Mouse (Mus musculus): ENCODE measurements at regions not wholly inside any gene's neighbourhood (a gene's known extent, or its start where the extent isn't known, plus 50 kb on each side); places are given as distances from the start of the nearest gene placed in this dataset.
"Not testable (repeated sequence)": the region's sequence is repeated elsewhere in the genome, so short reads cannot be mapped to it uniquely, and the experiment has no call there.

DNA sequence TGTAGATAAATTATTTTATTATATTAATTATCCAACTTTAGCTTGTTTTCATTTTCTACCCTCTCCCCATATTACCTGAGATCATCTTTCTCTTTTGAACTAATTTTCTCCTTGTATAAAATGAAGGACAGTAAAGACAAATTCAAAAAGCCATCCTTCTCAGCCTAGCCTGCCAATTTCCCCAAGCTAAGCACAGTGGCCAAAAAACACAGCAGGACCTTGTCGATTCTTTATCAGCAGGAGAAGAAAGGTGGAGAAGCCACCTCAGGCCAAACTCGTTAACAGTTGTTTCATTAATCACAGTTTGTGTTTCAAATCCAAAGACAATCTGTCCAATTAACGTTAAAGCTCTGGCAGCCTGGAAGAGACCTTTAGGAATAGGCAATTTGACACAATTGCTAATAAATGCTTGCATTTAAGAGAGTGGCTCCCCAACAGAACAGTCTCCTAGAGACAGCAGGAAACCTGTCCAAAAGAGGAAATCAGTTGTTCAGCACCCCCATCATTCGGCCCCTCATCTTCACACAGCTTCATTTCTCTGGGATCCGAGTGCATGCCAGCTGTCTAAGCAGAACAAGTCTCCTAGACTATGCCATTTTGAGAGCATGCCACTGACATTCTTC is 135.7 kb upstream of the Tlr4 start:
- Histone ChIP-seq H3K4me3 (no peak overlapping the region), H3K36me3 (no peaks in the 10 kb centered on the region), H3K4me1 (no peaks in the 10 kb centered on the region), H3K9me3 (replicated peaks) (no peaks in the 10 kb centered on the region), H3K27me3 (ENCODE audit: low read depth, poor library complexity, severe bottlenecking) (no peaks in the 10 kb centered on the region), H3K27ac (no peak overlapping the region)
- no peak for DNase-seq (ENCODE audit: low spot score)
- WGBS = 61% methylated on average over 5 of the region's 5 CpGs

GRCm38 (mm10) chr4:66693982-66694578 is 133.3 kb upstream of the Tlr4 start:
- Histone ChIP-seq H3K9me3 (replicated peaks) (no peaks in the 10 kb centered on the region), H3K27ac (no peak overlapping the region), H3K4me1 (no peaks in the 10 kb centered on the region), H3K36me3 (no peaks in the 10 kb centered on the region), H3K27me3 (ENCODE audit: low read depth, poor library complexity, severe bottlenecking) (no peaks in the 10 kb centered on the region), H3K4me3 (no peak overlapping the region)
- DNase-seq (ENCODE audit: low spot score) = no peak
- WGBS = 68% methylated on average over 4 of the region's 4 CpGs

GRCm38 (mm10) chr4:66715821-66716760 is 111.3 kb upstream of the Tlr4 start:
- DNase-seq (ENCODE audit: low spot score) = no peak
- no peaks in the 10 kb centered on the region for H3K27me3 ChIP-seq (ENCODE audit: low read depth, poor library complexity, severe bottlenecking)
- WGBS = 87% methylated on average over 6 of the region's 6 CpGs

DNA sequence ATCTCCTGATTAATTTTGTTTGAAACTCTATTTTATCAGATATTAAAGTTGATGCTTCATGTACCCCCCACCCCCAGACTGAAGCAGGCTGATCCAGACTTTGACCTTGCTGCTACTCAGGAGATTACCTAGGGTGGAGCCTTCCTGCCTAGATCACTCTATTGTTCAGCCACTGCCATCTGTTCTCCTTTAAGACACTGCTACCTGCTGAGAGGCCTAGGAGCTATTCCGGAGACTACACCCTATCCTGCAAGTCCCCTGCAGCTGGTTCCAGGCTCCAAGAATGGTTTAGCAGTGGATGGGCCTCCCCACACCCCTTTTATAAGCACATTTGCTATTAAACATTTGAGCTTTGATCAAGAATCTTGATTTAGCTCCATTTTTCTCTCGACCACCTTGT is 90.0 kb upstream of the Tlr4 start:
- H3K9me3 ChIP-seq (replicated peaks) = no peaks in the 10 kb centered on the region
- no peaks in the 10 kb centered on the region for H3K27me3 ChIP-seq (ENCODE audit: low read depth, poor library complexity, severe bottlenecking)
- no peaks in the 10 kb centered on the region for H3K36me3 ChIP-seq
- no peak overlapping the region for H3K27ac ChIP-seq
- peaks cover 6% of the 10 kb centered on the region for H3K4me1 ChIP-seq
- WGBS = 27% methylated on average over 2 of the region's 2 CpGs
- DNase-seq (ENCODE audit: low spot score) = peak; percentile 32
- no peak overlapping the region for H3K4me3 ChIP-seq

More at GRCm38 (mm10) chr4:66715821-66716760, 111.3 kb upstream of the Tlr4 start:
- no peaks in the 10 kb centered on the region for H3K4me1 ChIP-seq
- no peak overlapping the region for H3K4me3 ChIP-seq
- no peaks in the 10 kb centered on the region for H3K36me3 ChIP-seq
- no peak overlapping the region for H3K27ac ChIP-seq
- no peaks in the 10 kb centered on the region for H3K9me3 ChIP-seq (replicated peaks)

GRCm38 (mm10) chr4:66743421-66743820 is 84.0 kb upstream of the Tlr4 start:
- H3K27me3 ChIP-seq (ENCODE audit: low read depth, poor library complexity, severe bottlenecking); H3K4me1 ChIP-seq; H3K36me3 ChIP-seq; DNase-seq (ENCODE audit: low spot score); H3K27ac ChIP-seq; H3K9me3 ChIP-seq (replicated peaks); H3K4me3 ChIP-seq: not testable (repeated sequence)
- WGBS = 93% methylated on average over 19 of the region's 19 CpGs

DNA sequence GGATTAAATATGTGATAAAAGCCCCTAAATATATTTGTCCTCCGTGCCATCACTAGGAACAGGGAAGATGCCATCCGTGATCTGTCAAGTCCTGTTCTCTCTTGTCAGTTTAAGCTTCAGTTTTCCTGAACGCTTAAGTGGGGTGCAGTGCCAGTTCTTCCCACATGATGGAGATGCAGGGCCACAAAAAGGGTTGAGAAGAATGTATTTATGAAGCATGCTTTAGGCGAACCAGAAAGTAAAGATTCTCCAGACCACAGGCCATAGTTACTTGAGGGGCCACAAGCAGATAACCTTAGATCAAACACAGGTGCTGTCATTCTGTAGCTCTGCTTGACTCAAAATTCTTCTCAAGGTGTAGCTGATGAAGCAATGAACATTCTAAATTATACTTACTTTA is 58.6 kb upstream of the Tlr4 start:
- H3K4me1 ChIP-seq = no peaks in the 10 kb centered on the region
- no peaks in the 10 kb centered on the region for H3K27me3 ChIP-seq (ENCODE audit: low read depth, poor library complexity, severe bottlenecking)
- no peak overlapping the region for H3K27ac ChIP-seq
- DNase-seq (ENCODE audit: low spot score) = peak; percentile 40
- 40% methylated on average over 4 of the region's 4 CpGs for WGBS
- H3K9me3 ChIP-seq (replicated peaks) = no peaks in the 10 kb centered on the region
- no peaks in the 10 kb centered on the region for H3K36me3 ChIP-seq
- no peak overlapping the region for H3K4me3 ChIP-seq

All from limb, embryonic 10.5 days (tissue).